Mouse (Mus musculus): ENCODE measurements at regions not wholly inside any gene's neighbourhood (a gene's known extent, or its start where the extent isn't known, plus 50 kb on each side); places are given as distances from the start of the nearest gene placed in this dataset.

DNA sequence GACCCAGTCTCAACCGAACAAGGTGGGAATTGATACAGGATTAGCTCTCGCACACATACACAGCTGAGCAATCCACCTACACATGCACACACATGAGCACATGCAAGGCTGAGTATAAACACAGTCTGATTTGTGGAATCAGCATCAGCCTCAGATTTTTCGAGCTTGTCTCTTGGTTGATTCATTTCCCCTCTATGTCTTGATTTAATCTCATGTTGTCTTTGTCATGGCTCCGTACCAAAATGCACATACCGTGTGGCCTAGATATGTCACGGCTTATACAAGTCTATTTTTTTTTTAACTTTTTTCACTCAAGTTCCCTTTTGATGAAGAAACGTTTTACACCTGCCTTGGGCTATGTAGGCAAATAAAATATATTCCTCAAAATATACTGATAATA, 88.6 kb upstream of the Mycn start:
- no peak for DNase-seq (ENCODE audit: low spot score)

DNA sequence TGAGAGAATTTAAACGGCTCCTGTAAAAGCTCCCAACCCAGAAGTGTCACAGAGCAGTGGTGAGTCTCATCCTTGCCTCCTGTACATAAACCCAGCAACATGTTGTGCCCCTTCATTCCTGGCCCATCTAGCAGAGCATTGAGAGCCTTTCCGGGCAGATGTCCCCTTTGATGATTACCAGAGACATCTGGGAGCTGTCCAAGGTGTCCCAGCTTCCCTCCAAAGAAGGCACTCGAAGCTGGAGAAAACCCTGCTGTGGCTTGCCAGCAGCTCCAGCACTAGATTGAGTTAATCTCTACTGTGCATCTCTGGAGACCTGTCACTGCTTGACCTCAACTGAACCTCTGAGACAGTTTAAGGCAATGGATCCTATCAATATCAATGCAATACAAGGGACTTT, 86.4 kb upstream of the Mycn start:
- DNase-seq (ENCODE audit: low spot score): no peak

DNA sequence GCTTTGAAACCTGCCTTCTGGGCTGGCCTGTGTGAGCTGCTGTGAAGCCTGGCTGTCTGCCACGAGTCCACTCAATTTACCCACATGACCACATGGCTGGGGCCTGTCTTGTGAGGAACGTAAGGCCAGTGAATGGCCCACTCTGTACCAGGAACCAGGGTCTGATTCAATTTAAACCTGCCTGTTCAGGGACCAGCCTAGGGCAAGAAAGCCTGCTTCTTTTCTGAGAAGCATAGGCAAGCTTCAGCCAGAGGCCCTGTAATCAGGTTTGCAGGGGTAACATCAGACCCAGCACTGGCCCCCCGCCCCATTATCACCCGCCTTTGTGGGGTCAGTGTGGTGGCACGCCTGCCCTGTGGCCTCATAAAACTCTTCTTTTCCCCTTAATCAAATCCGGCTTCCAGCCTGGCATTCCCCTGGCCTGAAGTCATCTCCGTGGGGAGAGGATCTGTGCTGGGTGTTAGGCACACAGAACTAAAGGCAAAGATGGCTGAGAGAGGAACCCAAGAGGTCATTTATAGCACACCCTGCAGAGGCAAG, 84.4 kb upstream of the Mycn start:
- DNase-seq (ENCODE audit: low spot score): no peak

DNA sequence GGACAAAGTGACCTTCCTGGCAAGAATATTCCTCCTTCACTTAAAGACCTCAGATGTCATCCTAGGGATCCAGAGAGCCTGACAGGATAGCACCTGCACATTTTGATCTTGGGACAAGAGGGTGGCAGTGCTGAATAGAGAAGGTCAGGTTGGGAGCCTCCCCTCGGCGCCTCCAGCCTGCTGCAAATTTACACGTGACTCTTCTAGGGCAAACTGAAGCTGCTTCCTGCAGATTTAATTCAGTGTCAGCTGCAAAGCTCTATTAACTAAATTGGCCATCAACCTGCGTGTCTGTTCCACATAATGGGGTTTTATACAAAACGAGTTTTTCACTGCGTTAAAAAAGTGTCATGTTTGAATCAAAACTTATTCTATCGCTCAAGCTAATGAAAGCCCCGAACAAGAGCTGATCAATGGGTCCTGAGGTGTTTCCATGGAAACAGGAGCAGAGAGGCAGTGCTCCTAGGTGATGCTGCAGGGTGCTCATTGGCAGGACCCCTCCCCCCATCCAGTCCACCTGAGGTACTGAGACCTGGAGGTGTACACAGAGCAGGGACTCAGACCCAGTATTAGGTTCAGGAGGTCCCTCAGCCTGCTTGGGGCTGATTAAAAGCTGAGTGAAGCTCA, 82.6 kb upstream of the Mycn start:
- DNase-seq (ENCODE audit: low spot score): no peak

DNA sequence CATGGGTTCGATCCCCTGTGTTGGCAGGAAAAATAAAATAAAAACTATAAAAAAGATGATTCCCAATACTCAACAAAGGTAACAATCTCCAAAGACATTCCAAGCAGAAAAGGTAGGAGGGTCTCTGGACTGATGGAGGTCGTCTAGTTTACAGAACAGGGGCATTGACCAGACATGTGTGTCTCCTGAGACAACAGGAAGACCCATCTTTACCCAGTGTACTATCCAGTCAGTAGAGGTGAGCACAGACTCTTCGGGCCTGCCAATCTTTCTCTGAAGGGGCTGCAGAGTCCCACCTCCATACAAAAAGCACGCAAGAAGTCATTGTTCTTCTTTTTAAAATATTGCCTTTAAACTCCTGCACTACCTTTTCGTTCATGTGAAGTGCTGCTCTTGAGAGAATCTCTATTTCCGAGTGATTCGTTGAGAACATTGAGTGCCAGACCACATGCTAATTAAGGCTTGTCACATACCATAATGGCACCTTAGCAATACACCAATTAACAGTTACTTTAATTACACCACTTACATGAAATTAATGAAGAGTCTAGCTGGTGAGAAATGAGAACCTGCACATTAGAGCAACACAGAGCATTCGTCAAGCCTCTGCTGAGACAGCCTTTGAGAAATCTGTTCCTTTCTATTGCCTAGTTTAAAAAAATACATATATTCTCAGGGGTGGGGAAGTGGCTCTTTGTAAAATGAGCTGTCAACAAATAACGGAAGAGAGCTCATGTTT, 69.5 kb upstream of the Mycn start:
- no peak for DNase-seq (ENCODE audit: low spot score)

DNA sequence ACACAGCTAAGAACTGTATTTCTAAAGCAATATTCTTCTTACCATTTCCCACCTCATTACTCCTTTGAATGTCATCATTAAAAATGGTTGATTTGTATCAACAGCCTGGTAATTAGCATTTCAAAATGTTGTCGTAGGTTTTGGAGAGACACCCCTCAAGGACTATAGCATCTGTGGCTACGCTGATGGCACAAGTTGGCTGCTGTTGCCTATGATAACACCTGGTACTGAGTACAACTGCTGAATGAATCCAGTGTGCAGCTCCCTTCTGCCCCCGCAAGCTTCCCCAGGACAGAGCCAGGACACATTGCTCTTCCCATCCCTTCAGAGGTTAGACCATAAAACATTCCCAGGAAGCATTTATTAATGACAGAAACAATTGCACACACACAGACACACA, 68.7 kb upstream of the Mycn start:
- DNase-seq (ENCODE audit: low spot score): no peak

DNA sequence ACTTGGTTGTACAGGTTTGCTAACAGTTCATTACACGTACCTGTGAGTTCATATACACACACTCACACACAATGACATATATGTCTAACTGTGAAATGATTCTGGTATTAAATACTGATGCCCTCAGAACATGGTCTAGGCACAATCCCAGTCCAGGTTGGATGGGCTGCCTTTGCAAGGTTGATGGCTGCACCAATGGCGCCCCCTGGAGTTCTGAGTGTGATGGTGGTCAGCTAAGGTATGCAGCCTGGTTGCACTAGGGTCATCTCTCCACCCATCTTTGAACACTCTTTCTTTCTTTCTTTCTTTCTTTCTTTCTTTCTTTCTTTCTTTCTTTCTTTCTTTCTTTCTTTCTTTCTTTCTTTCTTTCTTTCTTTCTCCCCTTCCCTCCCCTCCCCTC, 67.8 kb upstream of the Mycn start:
- no peak for DNase-seq (ENCODE audit: low spot score)

DNA sequence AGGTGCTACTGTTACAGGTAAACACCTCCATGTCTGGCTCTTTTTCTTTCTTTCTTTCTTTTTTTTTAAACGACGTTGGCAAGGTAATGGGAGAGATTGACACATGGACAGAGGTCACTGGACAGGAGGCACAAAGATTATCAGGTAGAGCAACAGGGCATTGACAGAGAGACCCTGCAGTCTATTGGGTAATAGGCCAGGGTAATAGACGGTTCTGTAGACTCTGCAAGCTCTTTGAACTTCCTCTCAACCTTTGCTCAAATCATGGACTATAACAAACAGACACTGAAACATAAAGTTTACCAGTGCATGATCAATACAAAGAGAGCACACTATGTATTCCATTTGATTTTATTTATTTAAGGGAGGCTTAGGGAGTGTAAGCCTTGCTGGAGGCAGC, 61.0 kb upstream of the Mycn start:
- no peak for DNase-seq (ENCODE audit: low spot score)

DNA sequence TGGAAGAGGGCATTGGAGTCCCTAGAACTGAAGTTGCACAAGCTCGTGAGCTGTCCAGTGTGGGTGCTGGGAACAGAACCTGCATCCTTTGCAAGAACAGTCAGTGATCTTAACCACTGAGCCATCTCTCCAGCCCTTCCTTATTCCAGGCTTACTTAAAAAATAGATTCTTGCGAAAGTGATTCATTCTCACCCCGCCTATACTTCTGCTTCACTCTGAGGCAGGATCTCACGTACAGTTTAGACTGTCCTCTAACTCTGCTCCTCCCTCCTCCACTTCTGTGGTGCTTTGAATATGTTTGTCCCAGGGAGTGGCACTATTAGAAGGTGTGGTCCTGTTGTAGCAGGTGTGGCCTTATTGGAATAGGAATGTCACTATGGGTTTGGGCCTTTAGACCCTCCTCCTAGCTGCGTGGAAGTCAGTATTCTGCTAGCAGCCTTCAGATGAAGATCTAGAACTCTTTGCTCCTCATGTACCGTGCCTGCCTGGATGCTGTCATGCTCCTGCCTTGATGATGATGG, 60.4 kb upstream of the Mycn start:
- no peak for DNase-seq (ENCODE audit: low spot score)

DNA sequence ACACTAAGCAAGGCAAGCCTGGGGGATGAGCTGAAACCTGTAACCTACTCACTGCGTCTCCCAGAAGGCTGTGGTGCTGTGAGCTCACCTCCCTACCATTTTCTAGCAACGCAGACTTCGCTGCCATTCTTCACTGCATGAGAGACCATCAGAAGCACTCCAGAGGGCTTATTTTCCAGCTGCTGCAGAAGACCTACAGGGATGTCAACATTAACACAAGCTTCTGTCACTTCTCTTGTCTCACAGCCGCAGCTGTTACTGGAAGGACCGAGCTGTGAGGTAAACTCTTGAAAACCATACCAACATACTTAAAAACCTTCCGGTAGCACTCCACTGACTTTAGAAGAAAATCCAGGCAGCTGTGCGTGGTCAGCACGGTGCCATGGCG, 54.3 kb upstream of the Mycn start:
- no peak for DNase-seq (ENCODE audit: low spot score)

DNA sequence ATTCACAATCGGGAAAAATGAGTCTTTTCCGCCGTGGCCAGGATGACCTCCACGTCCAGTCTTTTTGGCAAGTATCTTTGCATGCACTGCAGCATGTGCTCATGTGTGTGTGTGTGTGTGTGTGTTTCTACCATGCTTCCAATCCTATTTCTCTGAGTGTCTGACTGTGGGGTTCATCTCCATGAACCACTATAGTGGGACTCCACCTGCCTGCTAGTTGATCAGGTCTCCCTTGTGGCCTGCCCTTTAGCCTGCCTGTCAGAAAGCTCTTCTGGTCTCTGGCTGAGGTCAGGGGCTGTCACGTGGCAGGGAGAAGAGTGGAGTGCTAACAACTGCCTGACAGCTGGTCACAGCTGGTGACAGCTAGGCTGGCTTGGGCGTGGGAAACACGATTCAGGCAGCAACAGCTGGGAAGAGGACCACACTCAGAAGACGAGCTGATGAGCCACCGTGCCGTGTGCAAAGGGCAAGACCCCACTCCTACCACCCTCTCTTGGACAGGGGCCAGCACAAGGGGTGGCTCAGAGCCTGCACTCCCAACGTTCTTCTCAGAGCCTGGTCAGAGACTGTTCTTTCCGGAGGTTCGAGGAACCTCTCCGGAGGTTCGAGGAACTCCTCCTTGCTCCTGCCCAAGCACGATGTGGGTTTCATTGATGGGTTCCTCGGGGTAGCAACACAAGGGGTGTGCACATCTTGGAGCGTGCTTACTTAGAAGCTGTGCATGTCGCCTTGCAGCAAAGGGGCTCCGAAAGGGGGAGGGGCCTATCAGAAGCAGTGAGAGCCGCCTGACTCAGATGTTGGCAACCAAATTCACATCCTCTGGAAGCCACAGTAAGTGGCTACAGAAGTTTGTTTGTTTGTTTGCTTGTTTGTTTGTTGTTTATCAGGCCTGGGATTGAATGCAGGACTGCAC, 53.6 kb upstream of the Mycn start:
- no peak for DNase-seq (ENCODE audit: low spot score)

DNA sequence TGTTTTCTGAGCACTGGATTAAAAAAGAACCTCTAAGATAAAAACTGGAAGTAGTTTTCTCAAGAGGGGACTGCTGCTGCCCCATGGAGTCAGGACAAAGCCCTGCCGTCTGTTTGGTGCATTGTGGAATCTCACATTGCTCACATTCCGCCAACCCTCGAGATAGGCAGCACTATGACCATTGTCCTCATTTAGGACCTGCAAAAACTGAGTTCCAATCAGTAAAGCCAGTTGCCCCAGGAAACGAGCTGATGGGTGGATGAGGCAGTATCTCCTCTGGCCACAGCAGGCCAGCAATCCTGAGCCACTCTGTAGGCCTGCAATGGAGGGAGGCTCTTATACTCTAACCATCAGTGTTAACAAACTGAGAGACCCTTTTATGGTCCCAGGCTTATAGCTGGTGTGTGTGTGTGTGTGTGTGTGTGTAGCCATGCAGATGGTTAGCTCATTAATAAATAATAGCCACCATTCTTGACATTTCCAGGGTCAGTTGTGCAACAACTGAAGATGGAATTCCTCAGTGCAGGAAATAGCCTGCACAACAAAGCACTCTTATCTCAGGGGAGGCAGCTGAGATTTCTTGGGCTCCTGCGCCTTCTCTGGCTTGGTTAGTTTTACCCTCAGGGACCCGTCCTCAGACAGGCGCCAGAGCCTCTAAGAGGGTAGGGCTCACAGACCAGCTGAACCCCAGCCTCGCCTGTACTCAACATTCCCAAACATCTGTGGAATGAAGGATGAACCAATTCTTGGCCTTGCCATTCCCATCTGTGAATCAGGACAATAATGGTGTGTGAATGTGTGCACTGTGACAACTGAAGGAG, 52.4 kb upstream of the Mycn start:
- DNase-seq (ENCODE audit: low spot score): no peak

All from layer of hippocampus, adult 11-12 months (tissue).